Mouse (Mus musculus) kidney, postnatal 36 days (tissue): ENCODE data around the gene Col16a1.

Source experiments
- DNase-seq, 2 experiments: peaks; one replicate each; pipeline ENCODE4 v3.0.0; 2021 to 2022; ENCODE audit warnings: mixed read lengths in 2 of 2

Gene Col16a1

GRCm38 (mm10) chr4:130048203-130048479, 501 bp downstream of the Col16a1 start:
- no peak for DNase-seq

- DNase-seq = peak; percentile 65 to 74
Observed at GRCm38 (mm10) chr4:130050056-130050824, 2.6 kb downstream of the Col16a1 start.

DNA sequence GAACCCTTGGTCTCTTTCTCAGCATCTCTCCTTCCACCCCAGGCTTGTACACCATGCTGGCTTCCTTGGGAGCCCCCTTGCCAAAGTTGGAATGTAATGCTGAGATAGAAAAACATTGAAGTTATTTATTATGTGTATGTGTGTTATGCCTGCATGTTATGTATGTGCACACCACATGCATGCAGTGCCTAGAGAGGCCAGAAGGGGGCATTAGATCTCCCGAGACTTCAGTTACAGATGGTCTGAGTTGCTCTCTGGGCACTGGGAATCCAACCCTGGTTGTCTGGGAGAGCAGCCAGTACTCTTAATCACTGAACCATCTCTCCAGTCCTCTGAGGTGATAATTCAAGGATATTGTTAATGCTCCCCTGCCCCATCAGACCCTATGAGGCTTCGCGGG, 4.6 kb downstream of the Col16a1 start:
- no peak for DNase-seq

- no peak for DNase-seq
Observed at GRCm38 (mm10) chr4:130053111-130053510, 5.5 kb downstream of the Col16a1 start.

GRCm38 (mm10) chr4:130054727-130055126, 7.1 kb downstream of the Col16a1 start:
- DNase-seq = no peak

GRCm38 (mm10) chr4:130055160-130056010, 7.7 kb downstream of the Col16a1 start:
- peak; percentile 20 to 54 for DNase-seq

GRCm38 (mm10) chr4:130056011-130056322, 8.3 kb downstream of the Col16a1 start:
- no peak for DNase-seq

DNA sequence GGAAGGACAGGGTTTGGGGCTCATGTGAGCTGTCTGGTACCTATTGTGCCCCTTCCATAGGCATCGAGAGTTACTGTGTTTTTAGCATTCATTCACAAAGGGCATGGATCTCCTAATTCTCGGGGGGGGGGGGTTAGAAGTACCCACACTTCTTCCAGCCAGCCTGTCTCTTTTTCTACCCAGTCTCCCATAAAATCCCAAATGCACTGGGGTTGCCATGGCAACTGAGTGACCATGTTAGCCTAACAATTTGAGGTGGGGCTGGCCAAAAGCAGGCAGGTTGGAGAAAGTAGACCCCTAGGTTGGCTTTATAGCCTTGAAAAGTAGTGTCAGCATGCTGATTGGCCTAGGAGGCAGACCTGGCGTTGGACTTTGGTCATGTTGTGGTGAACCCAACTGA, 8.8 kb downstream of the Col16a1 start:
- peak in 1 of 2 experiments; percentile 45 for DNase-seq

DNA sequence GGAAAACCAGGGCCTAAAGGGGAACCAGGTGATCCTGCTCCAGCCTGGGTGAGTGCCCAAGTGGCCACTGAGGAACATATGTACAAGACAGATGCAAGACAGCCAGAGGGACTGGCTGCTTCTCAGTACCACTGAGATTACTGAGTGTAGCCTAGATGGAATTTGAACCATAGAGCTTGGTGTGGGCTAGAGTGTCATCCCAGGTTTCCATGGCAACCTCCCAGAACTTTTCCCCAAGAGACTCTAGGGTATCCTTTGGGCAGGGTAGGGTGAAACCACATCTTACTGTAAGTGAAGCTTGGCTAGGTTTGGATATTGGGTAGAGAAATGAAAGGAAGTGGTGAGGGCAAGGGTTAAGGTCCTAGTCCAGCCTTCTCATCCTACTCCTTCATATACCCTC, 13.3 kb downstream of the Col16a1 start:
- DNase-seq = no peak

- no peak for DNase-seq
Observed at GRCm38 (mm10) chr4:130063191-130063590, 15.6 kb downstream of the Col16a1 start.

DNA sequence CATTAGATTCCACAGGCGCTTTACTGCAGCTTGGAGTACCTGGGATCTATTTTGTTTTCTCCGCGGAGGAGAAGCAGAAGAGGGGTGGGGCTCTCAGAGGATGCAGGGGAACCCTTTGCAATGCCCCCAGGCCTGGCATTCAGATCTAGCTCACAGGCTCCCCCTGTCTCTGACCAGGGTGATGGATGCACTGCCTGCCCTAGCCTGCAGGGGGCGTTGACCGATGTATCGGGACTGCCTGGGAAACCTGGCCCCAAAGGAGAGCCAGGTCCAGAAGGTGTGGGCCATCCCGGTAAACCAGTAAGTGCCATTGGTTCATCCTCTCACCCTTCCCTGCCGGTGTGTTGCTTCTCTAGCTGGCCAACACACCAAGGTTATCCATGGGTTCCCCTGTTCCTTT, 19.2 kb downstream of the Col16a1 start:
- DNase-seq = peak; percentile 37 to 68

GRCm38 (mm10) chr4:130070523-130070922, 22.9 kb downstream of the Col16a1 start:
- no peak for DNase-seq

DNA sequence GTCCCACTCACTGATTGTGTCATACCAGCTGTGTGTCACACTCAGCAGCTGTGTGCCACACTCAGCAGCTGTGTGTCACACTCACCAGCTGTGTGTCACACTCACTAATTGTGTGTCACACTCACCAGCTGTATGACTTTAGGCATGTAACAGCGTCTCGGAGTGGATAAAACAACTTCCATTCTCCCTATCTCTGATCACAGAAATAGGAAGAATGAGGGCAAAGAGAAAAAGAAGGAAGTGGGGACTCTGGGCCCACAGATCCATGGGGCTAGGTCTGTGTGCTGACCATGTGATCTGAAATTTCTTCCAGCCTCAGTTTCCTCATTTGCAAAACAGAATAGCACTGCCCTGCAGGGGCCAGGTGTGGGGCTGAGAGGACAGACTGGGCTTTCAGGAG, 24.1 kb downstream of the Col16a1 start:
- DNase-seq = no peak

- no peak for DNase-seq
Observed at GRCm38 (mm10) chr4:130073367-130073766, 25.7 kb downstream of the Col16a1 start.

DNA sequence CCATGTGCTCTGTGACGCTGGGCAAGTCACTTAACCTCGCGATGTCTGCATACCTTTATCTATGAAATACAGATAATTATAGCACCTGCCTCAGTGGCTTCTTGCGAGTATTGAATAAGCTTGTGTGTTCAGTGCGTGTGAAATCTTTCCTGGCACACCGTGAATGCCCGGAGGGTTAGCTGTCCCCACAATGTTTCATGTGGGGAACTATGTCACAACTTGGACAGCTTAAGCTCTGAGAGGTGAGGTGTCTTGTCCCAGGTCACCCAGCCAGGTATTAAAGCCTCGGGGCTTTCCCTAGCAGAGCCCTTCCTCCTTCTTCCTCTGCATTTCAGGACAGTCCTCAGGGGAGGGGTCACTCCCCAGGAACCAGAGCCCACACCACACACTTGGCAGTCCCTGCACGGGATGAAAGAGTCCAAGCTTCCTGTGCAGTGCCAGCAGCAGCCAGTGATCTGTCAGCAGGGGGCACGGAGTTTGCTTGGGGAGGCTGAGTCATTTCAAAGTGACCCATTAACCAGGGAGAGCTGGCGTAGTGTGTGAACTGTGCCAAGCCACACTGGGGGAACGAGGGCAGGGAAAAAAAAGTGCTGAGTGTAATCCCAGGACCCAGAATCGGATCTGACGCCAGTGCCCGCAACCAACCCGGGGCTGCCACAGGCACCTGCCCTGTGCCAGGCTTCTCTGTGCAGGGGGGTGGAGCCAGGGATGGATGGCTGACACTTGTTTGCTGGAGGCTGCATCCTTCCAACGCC, 27.3 kb downstream of the Col16a1 start:
- peak; percentile 81 to 92 for DNase-seq

GRCm38 (mm10) chr4:130076856-130077255, 29.2 kb downstream of the Col16a1 start:
- no peak for DNase-seq

- no peak for DNase-seq
Observed at GRCm38 (mm10) chr4:130078816-130079485, 31.3 kb downstream of the Col16a1 start.

- no peak for DNase-seq
Observed at GRCm38 (mm10) chr4:130079521-130079920, 31.9 kb downstream of the Col16a1 start.

- peak; percentile 91 to 93 for DNase-seq
Observed at GRCm38 (mm10) chr4:130081345-130082190, 33.9 kb downstream of the Col16a1 start.

GRCm38 (mm10) chr4:130082211-130082610, 34.6 kb downstream of the Col16a1 start:
- DNase-seq = no peak

- DNase-seq = no peak
Observed at GRCm38 (mm10) chr4:130084331-130084945, 36.8 kb downstream of the Col16a1 start.
